Mouse (Mus musculus) cerebellum, adult 11-12 months (tissue): ENCODE results near the gene Fzd4.
A peak's percentile ranks its signal among the peaks of the same experiment; 100 is the strongest.

Experiments
- DNase-seq: peaks from one replicate; pipeline ENCODE4 v3.0.0; 2022

Gene Fzd4

GRCm38 (mm10) chr7:89401136-89401858 lies 2.9 kb upstream of the Fzd4 start:
- no peak for DNase-seq

GRCm38 (mm10) chr7:89401936-89402335 lies 2.2 kb upstream of the Fzd4 start:
- DNase-seq, result no peak

DNA sequence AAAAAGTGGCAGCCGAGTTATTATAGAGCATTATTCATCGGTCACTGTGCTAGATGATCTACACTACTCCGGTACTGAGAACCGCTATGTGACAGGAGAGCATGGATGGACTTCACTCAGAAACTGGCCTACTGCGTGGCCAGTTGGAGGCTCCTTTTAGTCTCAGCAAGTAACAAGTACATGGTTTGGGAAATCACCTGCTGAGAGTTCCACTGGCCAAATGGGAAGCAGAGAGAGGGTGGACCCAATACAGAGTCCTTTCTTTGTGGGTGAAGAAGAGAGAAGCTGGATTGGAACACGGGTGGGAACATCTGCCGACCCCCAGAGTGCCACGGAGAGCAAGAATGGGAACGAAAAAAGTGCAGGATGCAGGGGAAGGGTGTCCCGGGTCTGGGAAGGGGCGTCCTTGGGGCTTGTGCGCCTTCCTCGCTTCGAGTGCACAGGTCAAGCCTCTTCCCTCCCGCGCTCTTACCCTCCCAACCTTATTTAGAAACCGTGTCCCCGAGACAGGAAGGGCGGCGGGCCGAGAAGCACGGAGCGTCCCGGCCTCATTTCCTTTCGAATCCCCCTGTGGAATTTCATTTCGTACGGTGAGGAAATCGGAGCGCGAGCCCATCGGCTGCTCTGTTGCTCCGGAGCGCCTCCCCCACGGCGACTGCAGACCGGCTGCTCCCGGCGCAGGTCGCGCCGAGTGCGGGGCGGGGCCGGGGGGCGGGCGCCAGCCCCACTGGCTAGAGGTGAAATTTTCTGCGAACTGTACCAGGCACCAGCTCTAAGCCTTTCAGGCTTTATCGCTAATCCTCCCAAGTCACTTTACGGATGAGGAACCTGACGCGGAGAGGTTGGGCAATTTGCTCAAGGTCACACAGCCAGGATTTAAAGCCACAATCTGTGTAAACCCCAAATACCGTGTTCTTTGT lies 842 bp upstream of the Fzd4 start:
- DNase-seq, result peak; percentile 76

- DNase-seq, result no peak
These were observed 732 bp downstream of the Fzd4 start for GRCm38 (mm10) chr7:89404734-89405440.

- no peak for DNase-seq
These were observed 1.9 kb downstream of the Fzd4 start for GRCm38 (mm10) chr7:89406011-89406410.

- no peak for DNase-seq
These were observed 3.1 kb downstream of the Fzd4 start for GRCm38 (mm10) chr7:89407006-89407940.

DNA sequence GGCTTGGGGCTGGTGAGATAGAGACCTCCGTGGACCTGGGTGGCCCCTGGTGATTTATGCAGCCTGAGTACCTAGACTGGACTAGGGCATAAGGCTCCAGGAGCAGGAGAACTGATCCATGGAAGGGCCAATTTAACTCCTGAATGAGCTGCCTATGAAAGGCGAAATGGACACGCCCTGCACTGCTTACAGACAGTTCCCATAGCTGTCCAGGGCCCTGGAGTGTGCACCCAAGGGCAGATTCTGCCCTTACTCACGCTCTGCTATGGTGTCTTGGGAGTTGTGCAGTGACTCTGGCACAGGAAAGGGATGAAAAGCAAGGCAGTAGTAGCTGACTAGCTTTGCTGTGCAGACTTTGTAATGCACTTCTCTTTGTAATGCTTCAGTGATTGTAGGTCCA lies 6.1 kb downstream of the Fzd4 start:
- no peak for DNase-seq

- DNase-seq, result no peak
These were observed 7.2 kb downstream of the Fzd4 start for GRCm38 (mm10) chr7:89411346-89411745.

- no peak for DNase-seq
These were observed 7.9 kb downstream of the Fzd4 start for GRCm38 (mm10) chr7:89412094-89412493.

GRCm38 (mm10) chr7:89416027-89416426 lies 11.9 kb downstream of the Fzd4 start:
- DNase-seq, result no peak

DNA sequence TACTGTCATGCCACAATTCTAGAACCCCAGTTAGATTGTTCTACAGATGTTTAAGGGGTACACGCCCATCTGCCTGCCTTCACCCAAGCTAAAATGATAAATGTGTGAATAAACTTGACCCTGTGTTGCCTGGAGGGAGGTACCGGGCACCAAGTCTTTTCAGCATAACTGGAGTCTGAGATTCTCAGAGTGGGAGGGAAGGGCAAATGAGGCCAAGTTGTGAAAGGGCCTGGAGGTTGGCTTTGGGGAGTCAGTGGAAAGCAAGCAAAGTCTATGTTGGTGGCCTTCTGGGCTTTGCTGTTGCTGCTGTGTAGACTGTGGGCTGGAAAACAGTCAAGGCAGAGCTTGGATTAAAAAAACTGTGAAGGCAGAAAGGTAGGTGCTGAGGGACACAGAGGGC lies 13.6 kb downstream of the Fzd4 start:
- DNase-seq, result no peak

DNA sequence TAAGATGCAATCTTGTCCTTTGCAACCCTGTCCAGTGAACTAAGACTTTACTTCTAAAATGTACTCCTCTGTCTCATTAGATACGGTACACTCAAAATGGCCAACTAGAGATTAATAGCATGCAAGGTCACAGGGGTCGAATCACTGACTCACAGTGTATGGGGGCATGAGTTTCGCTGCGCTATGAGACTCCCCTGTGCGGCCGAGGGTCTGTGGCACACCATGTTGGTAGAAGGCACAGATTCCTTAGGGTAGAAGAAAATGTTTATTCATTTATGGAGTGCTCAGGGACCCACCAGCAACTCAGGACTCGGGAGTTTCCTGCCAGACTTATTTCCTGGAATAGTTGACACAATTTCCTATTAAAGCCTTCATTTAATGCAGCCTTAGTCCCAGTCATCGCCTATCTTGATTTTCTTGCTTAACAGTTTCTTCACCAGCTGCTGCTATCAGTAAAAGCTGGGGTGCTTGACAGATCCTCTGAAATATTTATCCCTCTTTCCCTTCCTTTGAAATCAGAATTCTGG lies 14.0 kb downstream of the Fzd4 start:
- DNase-seq, result no peak

- DNase-seq, result no peak
These were observed 14.9 kb downstream of the Fzd4 start for GRCm38 (mm10) chr7:89418917-89419679.

DNA sequence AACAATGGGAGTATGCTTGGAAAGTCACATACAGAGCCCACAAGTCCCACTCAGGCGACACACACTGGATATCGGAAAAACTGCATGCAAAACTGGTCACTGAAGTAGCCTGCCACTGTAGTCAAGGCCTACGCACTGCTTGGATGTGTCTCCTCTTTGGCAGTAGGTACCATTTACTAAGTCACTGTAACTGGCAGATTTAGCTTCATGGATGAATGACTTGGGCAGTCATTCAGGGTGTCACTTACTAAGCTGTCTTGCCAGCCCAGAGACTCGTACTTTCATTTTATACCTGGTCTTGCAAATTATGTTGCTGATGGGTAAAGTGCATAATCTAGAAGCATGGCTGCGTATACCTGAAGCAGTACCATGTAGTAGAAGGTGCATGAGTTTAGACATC lies 17.1 kb downstream of the Fzd4 start:
- DNase-seq, result no peak

GRCm38 (mm10) chr7:89422650-89423049 lies 18.5 kb downstream of the Fzd4 start:
- DNase-seq, result no peak

DNA sequence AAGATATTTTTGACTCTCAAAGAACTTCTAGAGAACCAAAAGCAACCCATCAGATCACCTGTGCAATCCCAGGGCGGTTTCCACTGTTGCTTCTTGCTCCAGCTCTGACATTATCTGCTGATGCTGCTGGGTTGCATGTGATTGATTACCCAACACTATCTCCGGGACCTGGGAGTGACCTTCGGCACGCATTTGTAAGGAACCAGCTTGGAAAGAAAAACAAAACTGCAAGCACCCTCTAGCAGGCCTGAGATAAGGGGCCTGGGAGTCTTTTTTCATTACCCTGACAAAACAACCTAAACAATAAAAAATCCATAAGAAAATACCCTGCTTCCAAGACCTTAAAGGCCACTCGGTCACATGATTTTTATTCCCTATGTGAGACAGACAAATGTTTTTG lies 19.0 kb downstream of the Fzd4 start:
- no peak for DNase-seq

- no peak for DNase-seq
These were observed 19.6 kb downstream of the Fzd4 start for GRCm38 (mm10) chr7:89423688-89424255.

DNA sequence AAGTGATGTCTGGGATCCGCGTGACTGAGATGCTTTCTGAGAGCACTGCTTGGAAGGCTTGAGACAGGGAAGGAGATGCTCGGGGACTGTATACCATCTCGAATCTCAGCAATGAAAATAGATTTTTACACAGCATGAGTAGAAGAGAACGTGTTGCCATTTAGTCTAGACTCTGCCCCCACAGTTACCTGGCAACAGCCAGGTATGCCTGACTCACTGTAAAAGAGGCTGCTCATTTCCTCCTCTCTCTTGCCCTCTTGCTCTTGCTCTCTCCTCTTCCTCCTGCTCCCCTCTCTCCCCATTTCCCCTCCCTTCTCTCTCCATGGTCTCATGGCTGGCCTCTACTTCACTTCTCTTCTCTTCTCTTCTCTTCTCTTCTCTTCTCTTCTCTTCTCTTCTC lies 20.5 kb downstream of the Fzd4 start:
- DNase-seq, result no peak

GRCm38 (mm10) chr7:89425803-89426725 lies 21.9 kb downstream of the Fzd4 start:
- DNase-seq, result no peak

- DNase-seq, result no peak
These were observed 22.9 kb downstream of the Fzd4 start for GRCm38 (mm10) chr7:89427101-89427500.
